Mouse (Mus musculus) kidney, postnatal 0 days (tissue): Measurements from ENCODE around the gene Vmn1r2. TPM values are rescaled to one million over a fixed set of nuclear protein-coding genes. Genes with fewer than 3 reads are reported as not detected.
"Not testable (repeated sequence)": the region's sequence is repeated elsewhere in the genome, so short reads cannot be mapped to it uniquely, and the experiment has no call there.

Experiments
- ATAC-seq: fragments of 200-750 bp; cut with Nextera tagmentation; replicated peaks from 2 replicates; pipeline ENCODE4 v1.8.0; 2017; ENCODE audit warnings: low read depth, moderate number of reproducible peaks, moderate TSS enrichment, moderate library complexity; ENCODE audit not compliant: low FRiP score
- DNase-seq: peaks from one replicate; pipeline ENCODE4 v3.0.0-alpha.2; 2016; ENCODE audit warnings: low spot score
- H3K27ac ChIP-seq: fragments of 300-500 bp; sonication (generic); 2 replicates; pipeline ENCODE4 v1.5.1; 2014; ENCODE audit warnings: mild to moderate bottlenecking
- H3K27me3 ChIP-seq: fragments of 300-500 bp; sonication (generic); 2 replicates; pipeline ENCODE4 v1.6.1; 2014; ENCODE audit warnings: low read length, mixed read lengths; ENCODE audit not compliant: insufficient read depth
- H3K36me3 ChIP-seq: fragments of 300-500 bp; sonication (generic); 2 replicates; pipeline ENCODE4 v1.6.1; 2014; ENCODE audit warnings: low read length, mixed read lengths; ENCODE audit not compliant: insufficient read depth
- H3K4me1 ChIP-seq: fragments of 300-500 bp; sonication (generic); replicated peaks from 2 replicates; pipeline ENCODE4 v1.6.1; 2014; ENCODE audit warnings: antibody characterized with exemption, low read length, mixed read lengths; ENCODE audit not compliant: insufficient read depth
- H3K4me2 ChIP-seq: fragments of 300-500 bp; sonication (generic); 2 replicates; pipeline ENCODE4 v1.6.1; 2014; ENCODE audit warnings: mild to moderate bottlenecking, low read length, moderate library complexity, mixed read lengths
- H3K4me3 ChIP-seq: fragments of 300-500 bp; sonication (generic); replicated peaks from 2 replicates; pipeline ENCODE4 v1.5.1; 2014; ENCODE audit warnings: low read depth, low read length
- H3K9ac ChIP-seq: fragments of 300-500 bp; sonication (generic); 2 replicates; pipeline ENCODE4 v1.6.1; 2014; ENCODE audit warnings: low read depth, low read length
- H3K9me3 ChIP-seq: fragments of 300-500 bp; sonication (generic); replicated peaks from 2 replicates; pipeline ENCODE4 v1.6.1; 2016; ENCODE audit warnings: low read length, inconsistent platforms, mixed read lengths
- CTCF ChIP-seq: IDR thresholded peaks from 2 replicates; pipeline ENCODE4 v1.5.1; 2016; ENCODE audit warnings: antibody characterized with exemption, low read depth, mild to moderate bottlenecking, moderate library complexity
- WGBS: fragments of 180-500 bp; shearing (Covaris S2); extraction: QIAGEN DNeasy Blood & Tissue Kit; methylation state at CpG from one replicate; pipeline ENCODE4 v1.1.7; 2014; 5-methylcytosine and 5-hydroxymethylcytosine counted together
- polyA plus RNA-seq: library from polyadenylated mRNA; unstranded; fragments of >200 nt; fragmentation: Nextera tagmentation; extraction: Ambion mirVana; gene quantifications from 2 replicates; pipeline ENCODE4 v1.2.1, GENCODE M21; 2015

Vmn1r2 gene
- not detected in 2 replicates for polyA plus RNA-seq

DNA sequence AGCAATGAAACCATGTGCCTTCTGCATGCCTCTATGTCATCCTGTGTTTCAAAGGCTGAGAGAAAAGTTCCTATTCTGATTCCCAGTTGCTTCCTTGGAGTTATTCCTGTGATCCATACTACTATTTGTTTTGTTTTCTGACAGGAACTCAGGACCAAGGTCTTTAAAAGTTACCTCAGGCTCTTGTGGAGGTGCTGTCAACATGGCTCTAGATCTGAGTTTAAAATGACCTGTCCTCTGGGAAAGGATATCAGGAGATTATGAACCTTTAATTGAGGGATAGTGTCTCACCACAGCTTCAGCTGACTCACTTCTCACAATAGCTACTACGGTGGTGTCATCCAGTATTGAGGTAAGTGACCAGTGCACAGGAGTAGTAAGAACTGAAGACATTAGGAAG lies at the start of gene Vmn1r2:
Vmn1r2 (plus strand) TSS at position 301 of the 400 bp plus-strand sequence.
- not testable (repeated sequence) for H3K4me3 ChIP-seq, H3K4me2 ChIP-seq, DNase-seq, H3K27me3 ChIP-seq, H3K9ac ChIP-seq, ATAC-seq, H3K36me3 ChIP-seq, H3K9me3 ChIP-seq, H3K4me1 ChIP-seq, H3K27ac ChIP-seq
- WGBS: no CpG with 5 or more reads among the region's 1 CpGs

DNA sequence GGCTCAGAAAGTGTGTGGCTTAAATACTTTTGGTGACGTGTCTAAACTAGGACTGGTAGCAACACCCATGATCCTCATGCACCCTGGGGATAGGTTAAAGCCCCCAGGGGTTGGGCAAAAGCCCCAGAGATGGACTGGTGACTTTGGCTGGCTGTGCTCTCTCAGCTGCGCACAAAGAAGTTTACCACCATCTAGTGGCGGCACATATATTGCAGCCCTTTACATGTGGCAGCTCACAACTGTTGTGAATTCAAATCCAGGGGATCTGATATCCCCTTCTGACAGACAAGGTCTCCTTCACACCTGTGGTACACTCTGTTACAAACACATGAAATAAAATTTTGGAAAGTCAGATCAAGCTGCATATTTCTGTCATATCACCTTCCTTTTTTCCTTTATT lies 19.2 kb upstream of the Vmn1r2 start:
- not testable (repeated sequence) for ATAC-seq, H3K4me3 ChIP-seq, H3K4me2 ChIP-seq, H3K9ac ChIP-seq, H3K36me3 ChIP-seq, H3K27me3 ChIP-seq, DNase-seq, H3K9me3 ChIP-seq, H3K27ac ChIP-seq, H3K4me1 ChIP-seq
- no CpG with 5 or more reads among the region's 3 CpGs for WGBS

DNA sequence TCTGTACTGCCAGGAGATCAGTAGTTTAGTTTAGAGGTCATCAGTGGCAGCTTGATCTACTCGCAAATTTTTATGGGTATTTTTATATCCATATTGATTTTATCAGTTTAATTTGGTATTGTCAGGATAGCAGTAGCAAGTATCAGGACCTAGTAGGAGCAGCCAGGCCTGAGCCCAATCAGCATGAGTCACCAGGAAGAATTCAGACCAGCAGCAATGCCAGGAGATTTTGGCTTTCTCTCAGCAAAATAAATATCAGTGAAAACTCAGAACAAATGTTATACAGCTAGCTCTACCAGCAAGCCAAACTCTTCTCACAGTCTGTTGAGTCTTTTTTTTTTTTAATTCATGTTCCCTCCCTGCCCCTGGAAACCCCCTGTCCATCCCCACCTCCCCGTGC lies 13.8 kb upstream of the Vmn1r2 start:
- not testable (repeated sequence) for H3K4me3 ChIP-seq, DNase-seq, H3K36me3 ChIP-seq, H3K4me1 ChIP-seq, H3K27me3 ChIP-seq, H3K9ac ChIP-seq, ATAC-seq, H3K27ac ChIP-seq, H3K4me2 ChIP-seq, H3K9me3 ChIP-seq
- 67% methylated on average over 2 of the region's 2 CpGs for WGBS

DNA sequence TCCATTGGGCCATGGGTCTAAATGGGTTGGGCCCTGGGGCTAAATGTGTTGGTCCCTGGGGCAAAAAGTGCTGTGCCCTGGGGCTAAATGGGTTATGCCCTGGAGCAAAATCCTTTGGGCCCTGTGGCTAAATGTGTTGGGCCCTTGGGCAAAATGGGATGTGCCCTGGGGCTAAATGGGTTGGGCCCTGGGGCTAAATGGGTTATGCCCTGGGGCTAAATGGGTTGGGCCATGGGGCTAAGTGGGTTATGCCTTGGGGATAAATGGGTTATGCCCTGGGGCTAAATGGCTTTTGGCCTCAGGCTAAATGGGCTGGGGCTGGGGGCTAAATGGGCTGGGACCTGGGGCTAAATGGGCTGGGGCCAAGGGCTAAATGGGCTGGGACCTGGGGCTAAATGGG lies 2.7 kb upstream of the Vmn1r2 start:
- H3K9ac ChIP-seq, H3K4me2 ChIP-seq, ATAC-seq, H3K27ac ChIP-seq, H3K4me3 ChIP-seq, H3K27me3 ChIP-seq, DNase-seq, H3K4me1 ChIP-seq, H3K36me3 ChIP-seq, H3K9me3 ChIP-seq: not testable (repeated sequence)

DNA sequence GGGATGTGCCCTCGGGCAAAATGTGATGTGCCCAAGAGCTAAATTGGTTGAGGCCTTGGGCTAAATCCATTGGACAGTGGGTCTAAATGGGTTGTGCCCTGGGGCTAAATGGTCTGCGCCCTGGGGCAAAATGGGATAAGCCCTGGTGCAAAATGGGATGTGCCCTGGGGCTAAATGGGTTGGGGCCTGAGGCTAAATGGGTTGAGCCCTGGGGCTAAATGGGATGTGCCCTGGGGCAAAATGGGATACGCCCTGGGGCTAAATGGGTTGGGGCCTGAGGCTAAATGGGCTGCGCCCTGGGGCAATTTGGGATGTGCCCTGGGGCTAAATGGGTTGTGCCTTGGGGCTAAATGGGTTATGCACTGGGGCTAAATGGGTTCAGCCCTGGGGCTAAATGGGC lies 2.1 kb upstream of the Vmn1r2 start:
- H3K4me1 ChIP-seq: no peaks in the 10 kb centered on the region
- no peaks in the 10 kb centered on the region; the same call in 1 of the 2 replicates for H3K9me3 ChIP-seq
- H3K9ac ChIP-seq: no peak overlapping the region
- no peak overlapping the region for H3K4me2 ChIP-seq
- no peak overlapping the region for H3K27ac ChIP-seq
- 98% methylated on average over 4 of the region's 4 CpGs for WGBS
- ATAC-seq (no peak; the same call in 1 of the 2 replicates), DNase-seq (no peak)
- no peak for TF ChIP-seq CTCF
- no peaks in the 10 kb centered on the region for H3K36me3 ChIP-seq
- H3K27me3 ChIP-seq: no peaks in the 10 kb centered on the region
- H3K4me3 ChIP-seq: no peak overlapping the region

GRCm38 (mm10) chr4:3174586-3174985 lies 7.5 kb downstream of the Vmn1r2 start:
- not testable (repeated sequence) for H3K36me3 ChIP-seq, H3K4me2 ChIP-seq, H3K4me1 ChIP-seq, H3K4me3 ChIP-seq, H3K9me3 ChIP-seq, H3K27ac ChIP-seq, DNase-seq, ATAC-seq, H3K27me3 ChIP-seq, H3K9ac ChIP-seq
- 85% methylated on average over 4 of the region's 4 CpGs for WGBS

- not testable (repeated sequence) for DNase-seq, H3K27me3 ChIP-seq, H3K4me2 ChIP-seq, H3K9me3 ChIP-seq, H3K4me3 ChIP-seq, H3K9ac ChIP-seq, H3K36me3 ChIP-seq, H3K27ac ChIP-seq, H3K4me1 ChIP-seq, ATAC-seq
- WGBS: 96% methylated on average over 4 of the region's 8 CpGs
These were observed 8.6 kb downstream of the Vmn1r2 start for GRCm38 (mm10) chr4:3175756-3176155.

DNA sequence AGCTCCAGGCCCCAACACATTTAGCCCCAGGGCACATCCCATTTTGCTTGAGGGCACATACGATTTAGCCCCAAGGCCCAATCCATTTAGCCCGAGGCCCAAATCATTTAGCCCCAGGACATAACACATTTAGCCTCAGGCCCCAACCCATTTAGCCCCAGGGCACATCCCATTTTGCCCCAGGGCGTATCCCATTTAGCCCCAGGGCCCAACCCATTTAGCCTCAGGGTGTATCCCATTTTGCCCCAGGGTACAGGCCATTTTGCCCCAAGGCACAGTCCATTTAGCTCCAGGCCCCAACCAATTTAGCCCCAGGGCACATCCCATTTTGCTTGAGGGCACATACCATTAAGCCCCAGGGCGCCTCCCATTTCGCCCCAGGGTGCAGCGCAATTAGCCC lies 9.1 kb downstream of the Vmn1r2 start:
- WGBS: 93% methylated on average over 6 of the region's 6 CpGs
- H3K9me3 ChIP-seq, H3K4me1 ChIP-seq, H3K4me2 ChIP-seq, ATAC-seq, H3K27ac ChIP-seq, DNase-seq, H3K9ac ChIP-seq, H3K4me3 ChIP-seq, H3K36me3 ChIP-seq, H3K27me3 ChIP-seq: not testable (repeated sequence)

GRCm38 (mm10) chr4:3176746-3177490 lies 9.8 kb downstream of the Vmn1r2 start:
- not testable (repeated sequence) for H3K4me3 ChIP-seq, H3K27ac ChIP-seq, DNase-seq, H3K27me3 ChIP-seq, H3K4me1 ChIP-seq, H3K4me2 ChIP-seq, H3K36me3 ChIP-seq, H3K9ac ChIP-seq, H3K9me3 ChIP-seq, ATAC-seq
- 89% methylated on average over 10 of the region's 10 CpGs for WGBS
